In the genomic region with DNA sequence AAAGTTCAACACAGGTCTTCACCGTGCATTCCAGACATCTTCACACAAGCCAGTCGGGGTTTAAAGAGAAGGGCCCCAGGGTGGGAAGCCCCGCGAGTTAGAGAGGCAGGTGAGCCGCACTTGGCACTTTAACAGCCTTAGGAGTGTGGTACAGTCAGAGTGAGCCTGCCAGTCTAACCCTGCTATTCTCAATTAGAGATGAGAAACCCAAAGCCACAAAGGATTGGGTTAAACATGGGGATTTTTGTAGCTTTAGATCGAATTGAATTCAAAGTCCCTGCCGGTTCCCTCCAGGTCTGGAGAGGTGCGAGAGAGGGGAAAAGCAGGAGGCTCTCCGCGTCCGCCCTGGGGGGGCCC, we compare ENCODE assay signal across 9 mouse cellular contexts. TPM values are rescaled to one million over a fixed set of nuclear protein-coding genes. Genes with fewer than 3 reads are reported as not detected.
DNase-seq lines count a peak whose midpoint lies in the region; ATAC-seq and TF ChIP-seq lines count a peak whose summit lies in the region.
"Had no signal": no experiment of that assay in that cellular context is flagged by ENCODE, and none has a peak within 500 bp of the region (broad histone marks: within the 10 kb centered on the region; RNA-seq: fewer than 3 reads in every experiment).

6330409D20Rik (minus strand) TSS at position 101 of the 357 bp plus-strand sequence.

- WGBS in cerebellum, adult 2 months: 3% methylated on average over 11 of the region's 11 CpGs
- 18% methylated on average over 11 of the region's 11 CpGs for WGBS in lung, postnatal 0 days
- 28% methylated on average over 11 of the region's 11 CpGs for WGBS in liver, embryonic 13.5 days (ENCODE audit: insufficient replicate concordance)
- WGBS in thymus, adult 2 months: 88% methylated on average over 11 of the region's 11 CpGs

- DNase-seq in cerebellum, adult 2 months: no peak
- no peak for DNase-seq in lung, postnatal 0 days (ENCODE audit: low spot score)
- no peak for DNase-seq in lung, postnatal 4 days
- no peak for DNase-seq in liver, embryonic 13.5 days
- no peak for DNase-seq in thymus, adult 2 months
- no peak for DNase-seq in cerebellum, adult 18-20 months
- no peak for DNase-seq in gastrocnemius, postnatal 10 days

- H3K27ac ChIP-seq in cerebellum, adult 2 months (ENCODE audit: insufficient read depth, low read length): peak within 1 kb of the TSS; percentile 22
- H3K27ac ChIP-seq in lung, postnatal 0 days (ENCODE audit: low read length): peak within 1 kb of the TSS; percentile 1; the same call in 1 of the 2 replicates
- no peak within 1 kb of the TSS for H3K27ac ChIP-seq in liver, embryonic 13.5 days
- no peak within 1 kb of the TSS for H3K27ac ChIP-seq in thymus, adult 2 months (ENCODE audit: control insufficient read depth, insufficient read depth, low read length)

- no peak for TF ChIP-seq POLR2A in cerebellum, adult 2 months (IDR thresholded peaks at IDR 0.05; ENCODE audit: borderline replicate concordance, insufficient read depth, low read length)
- TF ChIP-seq POLR2A in thymus, adult 2 months (IDR thresholded peaks at IDR 0.05; ENCODE audit: control insufficient read depth, extremely low read depth, insufficient read depth, low read length, poor library complexity): no peak

- peak within 1 kb of the TSS; percentile 87 for H3K4me3 ChIP-seq in cerebellum, adult 2 months (replicated peaks; ENCODE audit: insufficient read depth, low read depth, low read length)
- peak within 1 kb of the TSS; percentile 26 for H3K4me3 ChIP-seq in lung, postnatal 0 days (ENCODE audit: low read depth, low read length)
- peak within 1 kb of the TSS; percentile 40 for H3K4me3 ChIP-seq in liver, embryonic 13.5 days (replicated peaks)
- no peak within 1 kb of the TSS for H3K4me3 ChIP-seq in thymus, adult 2 months (ENCODE audit: control insufficient read depth, insufficient read depth, low read length)
- H3K4me3 ChIP-seq: erythroblast, embryonic 14.5 days had no signal

- H3K9me3 ChIP-seq in lung, postnatal 0 days (ENCODE audit: low read length): no peaks in the 10 kb centered on the region
- no peaks in the 10 kb centered on the region for H3K9me3 ChIP-seq in liver, embryonic 13.5 days (replicated peaks)

- H3K4me2 ChIP-seq in lung, postnatal 0 days (replicated peaks; ENCODE audit: low read depth, low read length): peak within 1 kb of the TSS; percentile 61
- H3K4me2 ChIP-seq in liver, embryonic 13.5 days: peak within 1 kb of the TSS; percentile 61

- H3K36me3 ChIP-seq in lung, postnatal 0 days (ENCODE audit: insufficient read depth, low read length): no peaks in the 10 kb centered on the region
- H3K36me3 ChIP-seq in liver, embryonic 13.5 days: no peaks in the 10 kb centered on the region
- peaks cover 21% of the 10 kb centered on the region for H3K36me3 ChIP-seq in thymus, adult 2 months (ENCODE audit: control insufficient read depth, insufficient read depth, low read length)

- no peak for TF ChIP-seq CTCF in cerebellum, adult 2 months (IDR thresholded peaks at IDR 0.05; ENCODE audit: borderline replicate concordance, insufficient read depth, low read depth, low read length)
- TF ChIP-seq CTCF in lung, postnatal 0 days (IDR thresholded peaks at IDR 0.05): no peak
- no peak for TF ChIP-seq CTCF in thymus, adult 2 months (IDR thresholded peaks at IDR 0.05; ENCODE audit: borderline replicate concordance, control insufficient read depth, extremely low read depth, insufficient read depth, low read length, poor library complexity)

- no peaks in the 10 kb centered on the region for H3K27me3 ChIP-seq in cerebellum, adult 2 months (ENCODE audit: control insufficient read depth, insufficient read depth, low read length)
- H3K27me3 ChIP-seq in lung, postnatal 0 days (replicated peaks; ENCODE audit: insufficient read depth, low read length): no peaks in the 10 kb centered on the region
- peaks cover 28% of the 10 kb centered on the region for H3K27me3 ChIP-seq in liver, embryonic 13.5 days
- H3K27me3 ChIP-seq in thymus, adult 2 months (ENCODE audit: control insufficient read depth, insufficient read depth, low read length): no peaks in the 10 kb centered on the region

- H3K4me1 ChIP-seq in cerebellum, adult 2 months (ENCODE audit: control insufficient read depth, insufficient read depth, low read length): peaks cover 14% of the 10 kb centered on the region
- H3K4me1 ChIP-seq in lung, postnatal 0 days (ENCODE audit: insufficient read depth, low read depth, low read length): peaks cover 9% of the 10 kb centered on the region; the same call in 1 of the 2 replicates
- H3K4me1 ChIP-seq in liver, embryonic 13.5 days (replicated peaks): peaks cover 17% of the 10 kb centered on the region
- H3K4me1 ChIP-seq in thymus, adult 2 months (replicated peaks; ENCODE audit: control insufficient read depth, insufficient read depth, low read length): no peaks in the 10 kb centered on the region

- no peak for TF ChIP-seq EP300 in lung, postnatal 0 days (IDR thresholded peaks at IDR 0.05)

- H3K9ac ChIP-seq in lung, postnatal 0 days (replicated peaks; ENCODE audit: low read depth): no peak within 1 kb of the TSS
- no peak within 1 kb of the TSS for H3K9ac ChIP-seq in liver, embryonic 13.5 days

- ATAC-seq in cerebellum, adult (ENCODE audit: insufficient number of reproducible peaks, low FRiP score, low TSS enrichment): no peak
- peak; percentile 0; the same call in 1 of the 2 replicates for ATAC-seq in lung, postnatal 0 days
- ATAC-seq in liver, embryonic 13.5 days (ENCODE audit: low read depth): no peak

RNA-seq across cellular contexts. Expression of gene 6330409D20Rik, which starts in this region (rescaled TPM):
- polyA plus RNA-seq in cerebellum, adult 2 months (2012; rRNA removed): 5.6 and 7.7 TPM in 2 replicates
- polyA plus RNA-seq in lung, postnatal 0 days (2015; fragmentation: Nextera tagmentation; extraction: Ambion mirVana): 0.30 TPM in 2 replicates
- polyA plus RNA-seq in liver, embryonic 13.5 days (2015; fragmentation: Nextera tagmentation; extraction: Ambion mirVana): 0.15 TPM in 1 of 2 replicates, not detected in the other
- polyA plus RNA-seq in thymus, adult 2 months (2012; rRNA removed): 0.20 and 0.27 TPM in 2 replicates
- not detected for total RNA-seq in gastrocnemius, postnatal 10 days (2021)
- polyA plus RNA-seq: erythroblast, embryonic 14.5 days had no signal

Comparison
In these comparisons a context has a peak if more than half of its experiments do, and no peak if none do; other contexts are left out.
1. Peak in ATAC-seq, H3K4me3 ChIP-seq, H3K27ac ChIP-seq and H3K4me2 ChIP-seq in lung, postnatal 0 days; RNA of the gene not detected or under 1 TPM.